Mouse (Mus musculus): ENCODE data around the gene Apob.
"Not testable (repeated sequence)": the region's sequence is repeated elsewhere in the genome, so short reads cannot be mapped to it uniquely, and the experiment has no call there.

Gene Apob

DNA sequence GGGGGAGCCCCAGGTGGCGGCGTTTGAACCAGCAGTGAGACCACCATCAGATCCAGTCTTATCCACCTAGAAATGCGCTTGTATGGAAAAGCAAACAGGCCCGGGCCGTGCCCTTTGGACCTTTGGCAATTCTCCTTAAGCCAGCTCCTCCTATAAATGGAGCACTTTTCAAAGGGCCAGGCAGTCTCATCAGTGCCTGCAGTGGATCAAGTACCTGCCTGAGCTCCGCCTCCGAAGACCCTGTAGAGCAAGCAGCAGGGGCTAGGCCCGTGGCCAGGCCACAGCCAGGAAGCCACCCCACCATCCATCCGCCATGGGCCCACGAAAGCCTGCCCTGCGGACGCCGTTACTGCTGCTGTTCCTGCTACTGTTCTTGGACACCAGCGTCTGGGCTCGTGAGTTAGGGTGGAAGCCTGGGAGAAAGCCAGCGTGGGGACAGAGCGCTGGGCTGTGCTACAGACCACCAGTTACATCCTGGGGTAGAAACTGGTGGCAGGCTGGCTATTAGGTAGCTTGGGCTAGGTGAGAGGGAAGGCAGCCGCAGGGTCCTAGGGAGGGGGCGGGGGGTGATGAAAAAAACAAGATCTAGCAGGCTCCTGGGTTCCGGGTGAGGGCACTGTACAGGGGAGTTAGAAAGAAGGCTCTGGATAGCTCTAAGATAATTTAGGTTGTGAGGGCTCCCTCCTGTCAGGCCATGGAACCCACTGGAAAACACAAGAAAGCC, at the start of gene Apob:
TSS of gene Apob (plus strand) at position 183 of the 724 bp plus-strand sequence.
- in situ Hi-C loops (cut with MboI, MseI), result loop anchor here in 1 of 2 experiments (10.0 kb wide), 1 partner anchor 493 kb away; no protein-coding TSS in a partner anchor

- in situ Hi-C loops (cut with MboI, MseI), result no loop called here
Measured at GRCm38 (mm10) chr12:7932405-7932920, 45.0 kb upstream of the Apob start.

DNA sequence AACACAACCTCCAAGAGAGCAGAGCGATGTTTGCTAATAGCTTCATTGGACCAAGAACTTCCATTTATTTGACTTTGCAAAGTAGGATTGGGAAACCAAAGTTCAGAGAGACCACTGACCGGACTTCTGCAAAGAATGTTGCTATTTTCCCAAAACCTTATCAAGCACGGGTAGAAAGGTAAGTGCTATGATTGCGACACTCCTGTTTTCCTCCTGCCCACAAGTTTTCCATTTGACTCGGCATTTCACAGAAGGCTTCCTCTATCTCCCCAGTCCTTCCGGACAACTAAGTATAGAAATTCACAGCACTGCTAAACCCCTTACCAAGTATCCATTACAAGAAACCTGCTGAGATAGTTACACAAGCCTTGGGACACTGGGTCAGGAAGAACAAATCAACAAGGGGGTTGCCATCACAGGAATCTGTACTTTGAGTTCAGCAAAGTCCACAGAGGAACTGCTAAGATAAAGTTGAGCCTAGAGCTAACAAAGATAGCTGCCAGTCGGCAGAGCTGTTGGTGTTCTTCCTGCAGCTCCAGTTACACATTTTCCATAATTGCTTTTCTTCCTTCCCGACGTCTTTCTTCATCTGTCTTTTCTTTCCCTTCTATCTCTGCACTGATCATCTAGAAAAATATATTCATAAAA, 27.2 kb upstream of the Apob start:
- in situ Hi-C loops (cut with MboI, MseI), result no loop called here

- in situ Hi-C loops (cut with MboI, MseI), result no loop called here
Measured at GRCm38 (mm10) chr12:7958851-7959250, 18.6 kb upstream of the Apob start.

DNA sequence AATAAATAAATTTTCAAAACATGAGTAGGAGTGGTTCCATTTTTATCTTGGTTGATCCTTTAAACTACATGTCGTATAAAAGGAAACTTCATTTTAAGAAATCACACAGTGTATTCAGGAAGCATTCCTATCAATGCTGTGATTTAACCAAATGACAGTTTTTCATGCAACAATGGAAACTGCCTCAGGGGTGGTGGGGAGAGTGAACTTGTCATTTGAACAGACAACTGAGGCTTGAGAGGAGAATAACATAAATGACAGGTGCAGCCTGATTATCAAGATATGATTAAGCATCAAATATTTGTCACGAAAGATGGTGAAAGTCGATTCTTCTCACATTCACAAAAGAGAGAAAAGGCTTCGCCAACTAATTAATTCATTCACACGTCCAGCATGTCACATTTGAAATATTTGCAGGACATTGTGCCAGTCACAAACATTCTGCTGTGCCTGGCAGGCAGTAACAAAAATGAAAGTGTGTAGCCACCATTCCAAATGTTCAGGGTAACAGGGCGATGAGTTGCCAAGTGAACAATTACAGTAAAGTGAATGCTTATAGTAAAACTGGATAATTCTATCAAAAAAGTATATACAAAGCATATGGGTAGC, 18.0 kb upstream of the Apob start:
- in situ Hi-C loops (cut with MboI, MseI), result no loop called here

GRCm38 (mm10) chr12:7962314-7962927, 15.0 kb upstream of the Apob start:
- in situ Hi-C loops (cut with MboI, MseI), result no loop called here

DNA sequence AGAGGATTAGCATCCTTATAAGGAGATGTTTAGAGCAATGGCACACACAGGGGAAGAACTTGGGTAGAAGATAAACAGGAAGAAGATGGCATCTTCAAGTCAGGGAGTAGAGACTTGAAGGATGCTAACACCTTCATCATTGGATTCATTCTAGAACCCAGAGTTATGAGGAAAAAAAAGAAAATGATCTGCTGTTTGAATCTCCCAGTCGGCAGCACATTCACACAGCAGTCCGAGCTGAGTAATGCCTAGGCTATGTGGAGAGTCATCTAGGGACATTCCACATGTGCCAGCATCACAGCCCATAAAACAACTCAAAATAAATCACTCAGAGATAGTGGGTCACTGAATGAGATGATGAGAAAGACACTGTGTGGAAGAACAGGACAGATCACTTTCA, 10.2 kb upstream of the Apob start:
- in situ Hi-C loops (cut with MboI, MseI), result no loop called here

GRCm38 (mm10) chr12:7970301-7970700, 7.1 kb upstream of the Apob start:
- in situ Hi-C loops (cut with MboI, MseI), result loop anchor here in 1 of 2 experiments (10.0 kb wide), 1 partner anchor 486 kb away; no protein-coding TSS in a partner anchor

DNA sequence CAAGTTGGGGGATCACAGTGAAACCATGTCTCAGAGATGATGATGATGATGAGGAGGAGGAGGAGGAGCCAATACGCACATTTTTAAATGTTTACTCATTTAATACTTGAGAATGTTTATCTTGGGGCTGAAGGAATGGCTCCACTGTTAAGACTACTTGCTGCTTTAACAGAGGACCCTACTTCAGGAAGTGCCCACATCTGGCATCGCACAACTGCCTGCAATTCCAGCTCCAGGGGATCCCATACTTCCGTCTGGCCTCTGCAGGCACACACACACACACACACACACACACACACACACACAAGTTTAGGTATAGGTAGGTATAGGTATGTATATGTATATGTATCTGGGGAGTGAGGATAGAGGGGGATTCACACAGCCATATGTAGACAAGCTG, 6.6 kb upstream of the Apob start:
- in situ Hi-C loops (cut with MboI, MseI), result loop anchor here in 1 of 2 experiments (10.0 kb wide), 1 partner anchor 486 kb away; no protein-coding TSS in a partner anchor

DNA sequence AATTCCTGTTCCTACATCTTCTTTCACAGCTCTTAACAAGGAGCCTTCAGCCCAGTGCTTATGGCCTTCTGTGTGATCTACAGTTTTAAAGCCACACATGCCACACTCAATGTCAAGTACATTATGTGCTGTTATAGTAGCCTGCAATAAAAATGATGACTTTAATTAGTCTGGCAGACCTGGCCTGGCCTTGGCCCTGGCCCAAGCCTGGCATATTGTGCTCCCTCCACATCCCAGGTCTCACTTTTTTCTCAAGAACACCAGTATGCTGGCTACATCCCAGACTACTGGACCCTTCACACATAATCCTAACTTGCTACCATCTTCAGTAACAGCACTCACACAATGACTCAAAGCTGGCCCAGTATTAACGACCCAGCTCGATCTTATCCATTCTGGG, 5.7 kb upstream of the Apob start:
- in situ Hi-C loops (cut with MboI, MseI), result loop anchor here in 1 of 2 experiments (10.0 kb wide), 1 partner anchor 487 kb away; no protein-coding TSS in a partner anchor

DNA sequence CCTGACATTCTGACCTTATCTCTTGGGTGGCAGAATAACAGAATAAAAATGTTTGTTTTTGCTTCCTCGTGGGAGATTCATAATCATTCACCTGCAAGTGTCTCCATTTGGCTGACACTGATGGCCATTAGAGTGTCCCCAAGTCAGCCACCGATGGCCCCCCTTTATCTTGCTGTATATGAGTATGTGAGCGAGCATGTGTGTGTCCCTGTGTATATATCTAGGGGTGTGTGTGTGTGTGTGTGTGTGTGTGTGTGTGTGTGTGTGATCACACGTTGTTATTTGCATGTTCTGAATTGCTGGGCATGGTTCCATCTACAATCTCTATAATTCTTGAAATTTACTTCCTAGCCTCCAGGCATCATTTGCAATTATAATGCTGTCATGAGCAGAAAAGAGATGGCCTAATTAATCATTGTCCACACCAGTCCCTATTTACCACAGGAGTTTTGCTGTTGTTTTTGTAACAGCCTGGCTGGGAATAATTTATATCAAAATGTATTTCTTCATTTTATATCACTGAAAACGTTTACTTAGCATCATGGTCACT, 3.6 kb upstream of the Apob start:
- in situ Hi-C loops (cut with MboI, MseI), result loop anchor here in 1 of 2 experiments (10.0 kb wide), 1 partner anchor 489 kb away; no protein-coding TSS in a partner anchor

- in situ Hi-C loops (cut with MboI, MseI), result loop anchor here in 1 of 2 experiments (10.0 kb wide), 1 partner anchor 494 kb away; no protein-coding TSS in a partner anchor
Measured at GRCm38 (mm10) chr12:7978190-7978884, 889 bp downstream of the Apob start.

DNA sequence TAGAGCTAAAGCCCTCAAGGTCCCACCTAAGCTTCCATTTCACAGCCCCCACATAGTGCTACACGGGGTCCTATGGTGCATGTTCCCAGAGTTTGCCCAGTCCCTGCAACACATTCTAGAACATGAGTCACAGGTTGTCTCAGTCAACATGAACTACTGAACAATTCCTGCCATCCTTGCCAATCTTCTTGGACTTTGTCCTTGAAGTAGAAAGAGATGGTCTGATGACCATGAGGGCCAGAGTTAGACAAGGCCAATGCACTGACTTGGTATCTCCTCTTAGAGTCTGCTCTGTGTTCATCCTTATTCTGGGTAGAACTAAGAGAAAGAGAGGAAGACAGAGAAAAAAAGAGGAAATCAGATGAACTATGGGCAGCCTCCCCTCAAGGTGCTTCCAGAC, 7.0 kb downstream of the Apob start:
- in situ Hi-C loops (cut with MboI, MseI), result no loop called here

DNA sequence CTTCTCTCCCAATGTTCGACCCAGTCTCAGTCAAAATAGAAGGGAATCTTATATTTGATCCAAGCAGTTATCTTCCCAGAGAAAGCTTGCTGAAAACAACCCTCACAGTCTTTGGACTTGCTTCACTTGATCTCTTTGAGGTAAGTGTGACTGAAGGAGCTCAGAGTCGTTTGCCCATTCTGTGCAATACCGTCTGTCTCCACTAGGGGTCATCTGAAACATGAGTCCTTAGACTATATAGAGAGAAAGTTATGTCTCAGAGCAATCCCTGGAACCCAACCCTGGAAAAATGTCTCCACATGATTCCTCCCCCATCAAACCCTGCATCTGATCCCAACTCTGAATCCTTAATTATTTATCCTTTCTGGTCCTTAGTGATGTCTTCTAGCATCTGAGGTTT, 13.4 kb downstream of the Apob start:
- in situ Hi-C loops (cut with MboI, MseI), result no loop called here

DNA sequence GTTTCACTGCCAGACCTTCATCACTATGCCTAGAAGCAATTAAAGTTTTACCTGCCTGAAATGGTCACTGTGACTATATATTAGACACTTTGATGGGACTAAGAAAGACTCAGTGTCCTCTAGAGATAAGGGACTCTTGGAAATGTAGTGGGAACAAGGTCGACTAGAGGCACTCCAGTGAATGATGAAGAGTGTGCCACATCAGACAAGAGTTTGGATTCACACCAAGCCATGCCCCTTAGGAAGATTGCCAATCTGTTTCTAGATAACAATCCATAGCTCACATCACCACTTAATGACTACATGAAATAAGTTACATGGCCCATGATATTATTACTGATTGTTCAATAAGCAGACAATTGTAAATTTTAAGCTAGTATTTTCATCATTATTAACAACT, 14.1 kb downstream of the Apob start:
- in situ Hi-C loops (cut with MboI, MseI), result no loop called here

- in situ Hi-C loops (cut with MboI, MseI), result no loop called here
Measured at GRCm38 (mm10) chr12:8020931-8021330, 43.5 kb downstream of the Apob start.

GRCm38 (mm10) chr12:8029520-8029919, 52.1 kb downstream of the Apob start:
- in situ Hi-C loops (cut with MboI, MseI), result no loop called here

DNA sequence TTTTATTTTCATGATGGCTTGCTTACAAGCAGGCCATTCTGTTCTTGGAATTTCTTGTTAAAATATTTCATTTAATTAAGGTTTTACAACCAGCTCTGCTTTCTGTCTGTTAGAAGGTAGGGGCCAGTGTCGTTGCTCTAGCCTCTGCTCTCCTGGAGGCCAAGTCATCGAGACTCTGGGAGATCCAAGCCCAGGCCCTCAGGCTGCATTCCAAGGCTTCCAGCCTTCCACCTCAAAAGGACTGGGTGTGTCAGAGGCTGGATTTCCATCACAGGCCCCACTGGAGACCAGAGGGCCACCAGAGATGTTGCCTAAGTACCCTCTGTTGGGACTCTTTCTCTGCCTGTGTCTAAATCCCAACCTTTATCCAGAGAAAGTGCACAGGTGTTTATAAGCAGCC, 52.6 kb downstream of the Apob start:
- in situ Hi-C loops (cut with MboI, MseI), result no loop called here

DNA sequence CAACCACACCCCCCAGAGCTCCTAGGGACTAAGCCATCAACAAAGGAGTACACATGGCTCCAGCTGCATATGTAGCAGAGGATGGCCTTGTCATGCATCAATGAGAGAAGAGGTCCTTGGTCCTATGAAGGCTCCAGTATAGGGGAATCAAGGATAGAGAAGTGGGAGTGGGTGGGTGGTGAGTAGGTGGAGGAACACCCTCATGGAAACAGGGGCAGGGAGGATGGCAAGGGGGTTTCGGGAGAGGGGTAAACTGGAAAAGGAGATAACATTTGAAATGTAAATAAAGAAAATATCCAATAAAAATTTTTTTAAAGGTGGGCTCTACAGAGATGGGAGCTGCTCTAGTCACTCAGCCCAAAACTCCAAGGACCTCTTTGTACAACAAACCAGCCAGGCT, 53.7 kb downstream of the Apob start:
- in situ Hi-C loops (cut with MboI, MseI), result not testable (repeated sequence)

DNA sequence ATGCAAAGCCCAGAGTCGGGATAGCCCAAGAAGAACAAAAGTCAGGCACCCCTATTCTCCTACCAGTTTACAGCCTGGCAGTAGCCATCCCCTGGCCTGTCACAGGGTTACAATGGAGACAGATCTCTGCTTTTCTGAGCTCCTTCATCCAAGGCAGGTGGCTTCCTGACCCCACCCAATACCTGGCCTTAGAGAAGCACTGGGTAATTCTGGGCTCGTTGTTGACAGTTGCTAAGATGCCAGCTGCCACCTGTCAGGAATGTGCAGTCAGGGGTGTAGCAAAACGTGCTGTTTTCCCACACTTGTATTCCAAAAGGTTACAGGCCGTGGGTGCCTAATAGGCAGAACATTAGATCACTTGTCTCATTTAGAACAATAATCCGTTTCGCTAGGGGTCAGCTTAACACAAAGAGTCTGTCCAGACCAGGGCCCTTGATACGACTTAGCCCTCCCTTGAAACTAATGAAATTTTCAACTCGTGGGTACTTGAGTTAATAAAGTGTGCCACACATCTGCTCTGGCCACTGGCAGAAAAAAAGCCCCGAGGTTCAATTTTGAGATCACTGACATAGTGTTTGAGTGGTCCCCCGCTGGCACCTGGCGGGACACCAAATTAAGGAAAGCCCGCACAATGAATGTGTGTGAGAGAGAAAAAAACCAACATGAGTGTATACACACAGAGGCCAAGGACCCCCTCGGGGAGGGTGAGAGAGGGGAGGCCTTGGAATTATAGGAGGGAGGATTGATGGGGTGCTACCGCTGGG, 54.3 kb downstream of the Apob start:
- in situ Hi-C loops (cut with MboI, MseI), result no loop called here
